Mouse (Mus musculus) limb, embryonic 11.5 days (tissue): ENCODE measurements around the gene Ccnf. TPM values are rescaled to one million over a fixed set of nuclear protein-coding genes. Genes with fewer than 3 reads are reported as not detected.

Source experiments
- ATAC-seq: fragments of 200-750 bp; cut with Nextera tagmentation; 2 replicates; pipeline ENCODE4 v1.8.0; 2017; ENCODE audit warnings: low read depth; ENCODE audit not compliant: insufficient number of reproducible peaks, low FRiP score, low TSS enrichment
- DNase-seq: peaks from one replicate; pipeline ENCODE4 v3.0.0-alpha.2; 2015; ENCODE audit warnings: low spot score
- H3K27ac ChIP-seq: fragments of 300-500 bp; sonication (generic); replicated peaks from 2 replicates; pipeline ENCODE4 v1.5.1; 2014; ENCODE audit warnings: low read depth, mild to moderate bottlenecking, low read length
- H3K27me3 ChIP-seq: fragments of 300-500 bp; sonication (generic); 2 replicates; pipeline ENCODE4 v1.6.1; 2014; ENCODE audit warnings: mild to moderate bottlenecking, low read length, mixed read lengths; ENCODE audit not compliant: control insufficient read depth, insufficient read depth
- H3K36me3 ChIP-seq: fragments of 300-500 bp; sonication (generic); 2 replicates; pipeline ENCODE4 v1.6.1; 2014; ENCODE audit warnings: mild to moderate bottlenecking, low read length, moderate library complexity, mixed read lengths; ENCODE audit not compliant: control insufficient read depth, insufficient read depth
- H3K4me1 ChIP-seq: fragments of 300-500 bp; sonication (generic); 2 replicates; pipeline ENCODE4 v1.6.1; 2014; ENCODE audit warnings: low read length, mixed read lengths; ENCODE audit not compliant: control insufficient read depth, insufficient read depth
- H3K4me2 ChIP-seq: fragments of 300-500 bp; sonication (generic); 2 replicates; pipeline ENCODE4 v1.6.1; 2014; ENCODE audit warnings: low read depth, mild to moderate bottlenecking, moderate library complexity; ENCODE audit not compliant: severe bottlenecking
- H3K4me3 ChIP-seq: fragments of 300-500 bp; sonication (generic); 2 replicates; pipeline ENCODE4 v1.5.1; 2014; ENCODE audit warnings: low read depth, low read length
- H3K9ac ChIP-seq: fragments of 300-500 bp; sonication (generic); 2 replicates; pipeline ENCODE4 v1.6.1; 2014; ENCODE audit warnings: mild to moderate bottlenecking, low read length
- H3K9me3 ChIP-seq: fragments of 300-500 bp; sonication (generic); 2 replicates; pipeline ENCODE4 v1.6.1; 2016; ENCODE audit warnings: low read length; ENCODE audit not compliant: control insufficient read depth
- WGBS: fragments of 180-500 bp; shearing (Covaris S2); extraction: QIAGEN DNeasy Blood & Tissue Kit; methylation state at CpG from one replicate; pipeline ENCODE4 v1.1.7; 2014; 5-methylcytosine and 5-hydroxymethylcytosine counted together
- polyA plus RNA-seq: library from polyadenylated mRNA; unstranded; fragments of >200 nt; fragmentation: Nextera tagmentation; extraction: Ambion mirVana; gene quantifications from 2 replicates; pipeline ENCODE4 v1.2.1, GENCODE M21; 2014

The Ccnf gene
- polyA plus RNA-seq, 1 experiment from 2014 or later = 108 TPM

DNA sequence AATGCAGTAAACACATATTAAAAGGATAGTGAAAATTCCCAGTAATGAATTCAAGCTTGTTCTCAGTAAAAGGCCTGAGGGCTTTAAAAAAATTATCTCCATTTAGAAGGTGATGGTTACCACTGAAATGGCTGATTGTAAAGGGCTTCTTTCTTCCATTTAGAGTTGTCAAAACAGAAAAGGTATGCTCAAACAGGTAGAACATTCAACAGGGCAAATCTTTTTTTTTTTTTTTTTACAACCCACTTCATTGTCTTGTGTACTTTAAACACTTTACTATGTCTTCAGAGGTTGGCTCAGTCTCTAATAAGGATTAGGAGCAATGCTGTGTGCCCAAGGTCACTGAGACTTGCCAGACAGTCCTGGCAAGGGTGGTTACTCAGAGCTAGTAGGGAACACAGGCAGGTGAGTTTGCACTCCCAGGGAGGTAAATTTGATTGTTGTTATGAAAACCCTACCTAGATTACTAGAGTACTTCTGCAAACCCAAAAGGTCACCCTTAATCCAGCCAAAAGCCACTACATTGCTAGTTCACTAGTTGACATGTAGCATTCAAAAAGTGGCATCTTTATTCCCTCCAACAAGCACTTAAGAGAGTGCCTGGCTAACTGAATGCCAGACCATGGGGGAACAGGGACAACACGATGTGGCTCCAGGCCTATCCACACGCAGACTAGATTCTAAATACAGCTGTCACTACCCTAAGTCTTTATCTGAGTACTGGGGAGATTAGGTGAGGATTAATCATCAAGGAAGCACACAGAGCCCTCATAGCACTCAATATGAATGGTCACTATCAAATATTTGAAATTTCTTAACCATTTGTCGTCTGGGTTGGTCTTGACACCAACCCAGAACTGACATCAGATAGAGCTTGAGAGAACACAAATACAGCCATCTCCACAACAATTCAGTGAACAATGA, 47.4 kb downstream of the Ccnf start:
- Histone ChIP-seq H3K27me3 (peaks cover 3% of the 10 kb centered on the region; the same call in 1 of the 2 replicates), H3K4me3 (no peak overlapping the region), H3K9ac (no peak overlapping the region), H3K4me2 (no peak overlapping the region; the same call in 1 of the 2 replicates), H3K27ac (no peak overlapping the region), H3K4me1 (peaks cover 41% of the 10 kb centered on the region), H3K9me3 (no peaks in the 10 kb centered on the region), H3K36me3 (no peaks in the 10 kb centered on the region)
- 87% methylated on average over 3 of the region's 3 CpGs for WGBS
- no peak for DNase-seq
- ATAC-seq = no peak

DNA sequence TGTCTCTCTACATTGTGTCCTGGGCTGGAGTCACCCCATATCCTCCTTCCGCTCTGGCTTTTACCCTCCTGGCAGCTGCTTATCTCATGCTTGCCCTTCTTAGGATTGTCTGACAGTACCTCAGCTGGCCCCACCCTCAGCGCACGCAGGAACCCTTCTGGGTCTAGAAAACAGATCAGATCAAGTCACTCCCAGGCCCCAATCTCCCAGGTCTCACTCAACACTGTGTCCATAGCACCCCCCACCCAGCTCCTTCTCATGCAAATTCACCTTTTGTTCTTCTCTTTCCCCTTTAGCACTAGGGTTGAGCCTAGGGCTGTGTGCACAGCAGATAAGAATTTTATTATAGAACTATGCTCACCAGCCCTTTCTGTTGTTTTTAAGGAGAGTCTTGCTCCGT, 48.2 kb downstream of the Ccnf start:
- WGBS = 61% methylated on average over 4 of the region's 4 CpGs
- Histone ChIP-seq H3K27me3 (peaks cover 3% of the 10 kb centered on the region; the same call in 1 of the 2 replicates), H3K4me3 (no peak overlapping the region), H3K9ac (no peak overlapping the region), H3K4me2 (no peak overlapping the region; the same call in 1 of the 2 replicates), H3K27ac (no peak overlapping the region), H3K4me1 (peaks cover 35% of the 10 kb centered on the region), H3K9me3 (no peaks in the 10 kb centered on the region), H3K36me3 (no peaks in the 10 kb centered on the region)
- DNase-seq (no peak), ATAC-seq (no peak)

DNA sequence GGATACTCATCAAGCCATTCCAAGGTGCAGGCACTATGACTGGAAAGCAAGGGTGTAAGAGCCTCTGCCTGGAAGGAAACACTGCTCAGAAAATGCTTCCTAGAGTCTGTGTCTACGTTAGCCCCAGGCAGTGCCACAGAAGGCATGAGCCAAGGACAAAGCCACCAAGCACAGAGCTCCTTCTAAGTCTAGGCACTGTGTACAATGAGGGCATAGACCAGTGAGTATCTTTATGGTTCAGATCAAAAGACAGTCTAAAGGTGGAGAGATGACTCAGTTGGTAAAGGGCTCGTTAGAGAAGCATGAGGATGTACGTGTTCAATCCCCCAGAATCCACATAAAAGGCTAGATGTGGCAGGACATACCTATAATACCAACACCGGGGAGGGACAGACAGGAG, 50.2 kb downstream of the Ccnf start:
- ATAC-seq (no peak), DNase-seq (no peak)
- Histone ChIP-seq H3K9me3 (no peaks in the 10 kb centered on the region), H3K27ac (no peak overlapping the region), H3K4me3 (no peak overlapping the region), H3K9ac (no peak overlapping the region), H3K4me2 (no peak overlapping the region), H3K27me3 (no peaks in the 10 kb centered on the region; the same call in 1 of the 2 replicates), H3K36me3 (no peaks in the 10 kb centered on the region), H3K4me1 (peaks cover 16% of the 10 kb centered on the region)
- 80% methylated on average over 4 of the region's 4 CpGs for WGBS

GRCm38 (mm10) chr17:24199741-24200140, 51.5 kb downstream of the Ccnf start:
- peaks cover 9% of the 10 kb centered on the region for H3K4me1 ChIP-seq
- H3K27ac ChIP-seq = no peak overlapping the region
- no peak overlapping the region for H3K4me2 ChIP-seq
- WGBS = 64% methylated on average over 4 of the region's 4 CpGs
- ATAC-seq = no peak
- no peaks in the 10 kb centered on the region for H3K9me3 ChIP-seq
- H3K9ac ChIP-seq = no peak overlapping the region
- H3K4me3 ChIP-seq = no peak overlapping the region
- DNase-seq = no peak
- no peaks in the 10 kb centered on the region for H3K27me3 ChIP-seq
- no peaks in the 10 kb centered on the region for H3K36me3 ChIP-seq

GRCm38 (mm10) chr17:24199252-24199651, 52.0 kb downstream of the Ccnf start:
- H3K4me2 ChIP-seq = no peak overlapping the region
- no peaks in the 10 kb centered on the region for H3K9me3 ChIP-seq
- H3K27ac ChIP-seq = no peak overlapping the region
- peaks cover 4% of the 10 kb centered on the region; the same call in 1 of the 2 replicates for H3K4me1 ChIP-seq
- H3K4me3 ChIP-seq = no peak overlapping the region
- H3K36me3 ChIP-seq = no peaks in the 10 kb centered on the region
- 73% methylated on average over 4 of the region's 4 CpGs for WGBS
- no peak overlapping the region for H3K9ac ChIP-seq
- DNase-seq = no peak
- no peaks in the 10 kb centered on the region for H3K27me3 ChIP-seq
- ATAC-seq = no peak

DNA sequence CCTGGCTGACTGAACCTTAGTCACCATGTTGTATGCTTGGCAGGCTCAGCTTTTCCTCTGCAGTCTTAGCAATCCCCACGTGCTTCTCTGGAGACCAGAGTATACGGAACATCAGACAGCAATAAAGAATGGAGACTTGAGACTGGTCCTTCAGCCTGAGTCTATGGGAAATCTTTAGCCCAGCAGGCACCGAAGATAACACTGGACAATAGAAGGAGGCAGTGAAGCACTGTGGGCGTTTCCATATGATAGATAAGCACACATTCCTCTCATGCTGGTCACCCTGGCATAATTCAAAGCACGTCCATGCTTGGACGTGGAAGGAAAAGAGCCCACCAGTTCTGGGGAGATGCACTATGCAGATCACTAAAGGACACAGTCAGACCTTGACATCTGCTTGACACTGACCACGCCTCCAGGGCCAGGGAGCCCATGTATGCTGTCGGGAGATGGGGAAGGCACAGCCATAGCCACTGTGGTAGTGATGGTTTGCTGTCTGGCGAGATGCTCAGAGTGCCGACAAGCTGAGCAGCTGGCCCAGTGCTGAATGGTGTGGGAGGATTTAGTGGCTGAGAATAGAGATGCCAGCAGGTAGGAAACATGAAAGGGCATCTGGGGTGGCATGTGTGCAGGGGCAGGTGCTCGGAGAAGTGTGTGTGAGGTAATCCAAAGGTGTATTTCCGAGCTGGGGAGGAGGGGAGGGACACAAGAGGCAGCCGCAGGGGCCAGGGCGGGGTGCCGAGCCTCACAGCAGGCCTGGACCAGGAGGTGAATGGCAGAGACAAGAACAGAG, 54.1 kb downstream of the Ccnf start:
- ATAC-seq (no peak), DNase-seq (no peak)
- Histone ChIP-seq H3K4me3 (no peak overlapping the region), H3K9ac (no peak overlapping the region), H3K27me3 (no peaks in the 10 kb centered on the region), H3K9me3 (no peaks in the 10 kb centered on the region), H3K27ac (no peak overlapping the region), H3K4me1 (peaks cover 4% of the 10 kb centered on the region; the same call in 1 of the 2 replicates), H3K36me3 (no peaks in the 10 kb centered on the region), H3K4me2 (no peak overlapping the region)
- 73% methylated on average over 15 of the region's 15 CpGs for WGBS

DNA sequence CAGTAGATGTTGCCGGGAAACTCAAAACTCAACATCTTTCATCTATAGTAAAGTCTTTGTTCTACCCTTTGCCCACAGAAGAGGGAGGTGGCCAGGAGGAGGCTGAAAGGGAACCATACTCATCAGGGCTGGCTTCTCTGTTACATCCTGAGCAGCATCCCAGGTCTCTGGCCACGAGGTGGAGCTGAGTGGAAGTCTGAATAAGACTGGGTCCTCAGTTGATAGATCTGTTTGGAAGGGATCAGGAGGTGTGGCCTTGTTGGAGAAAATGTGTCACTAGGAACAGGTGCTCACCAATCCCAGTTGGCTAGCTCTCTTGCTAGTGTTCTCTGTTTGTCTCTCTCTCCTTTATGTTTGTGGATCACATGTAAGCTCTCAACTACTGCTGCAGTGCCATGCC, 55.9 kb downstream of the Ccnf start:
- WGBS = 77% methylated on average over 2 of the region's 2 CpGs
- no peak overlapping the region for H3K4me3 ChIP-seq
- no peak overlapping the region for H3K9ac ChIP-seq
- no peaks in the 10 kb centered on the region for H3K36me3 ChIP-seq
- DNase-seq (no peak), ATAC-seq (no peak)
- no peak overlapping the region for H3K27ac ChIP-seq
- no peaks in the 10 kb centered on the region for H3K9me3 ChIP-seq
- no peaks in the 10 kb centered on the region for H3K27me3 ChIP-seq
- H3K4me2 ChIP-seq = no peak overlapping the region
- peaks cover 4% of the 10 kb centered on the region; the same call in 1 of the 2 replicates for H3K4me1 ChIP-seq

- H3K4me1 ChIP-seq = peaks cover 4% of the 10 kb centered on the region; the same call in 1 of the 2 replicates
- no peaks in the 10 kb centered on the region for H3K27me3 ChIP-seq
- no peak for DNase-seq
- ATAC-seq = no peak
- no peak overlapping the region for H3K27ac ChIP-seq
- no peaks in the 10 kb centered on the region for H3K36me3 ChIP-seq
- WGBS = 84% methylated on average over 5 of the region's 5 CpGs
- no peaks in the 10 kb centered on the region for H3K9me3 ChIP-seq
- no peak overlapping the region for H3K4me2 ChIP-seq
- H3K4me3 ChIP-seq = no peak overlapping the region
- no peak overlapping the region for H3K9ac ChIP-seq
Observed at GRCm38 (mm10) chr17:24193769-24194168, 57.5 kb downstream of the Ccnf start.
